Mouse (Mus musculus) hindbrain, embryonic 12.5 days (tissue): ENCODE measurements at regions not wholly inside any gene's neighbourhood (a gene's known extent, or its start where the extent isn't known, plus 50 kb on each side); places are given as distances from the start of the nearest gene placed in this dataset.

Experiments
- ATAC-seq: fragments of 200-750 bp; cut with Nextera tagmentation; 2 replicates; pipeline ENCODE4 v1.8.0; 2017; ENCODE audit warnings: moderate TSS enrichment; ENCODE audit not compliant: low FRiP score
- H3K27ac ChIP-seq: fragments of 300-500 bp; sonication (generic); 2 replicates; pipeline ENCODE4 v1.5.1; 2016; ENCODE audit warnings: mild to moderate bottlenecking
- H3K27me3 ChIP-seq: fragments of 300-500 bp; sonication (generic); 2 replicates; pipeline ENCODE4 v1.6.1; 2016; ENCODE audit warnings: mild to moderate bottlenecking
- H3K36me3 ChIP-seq: fragments of 300-500 bp; sonication (generic); 2 replicates; pipeline ENCODE4 v1.6.1; 2016; ENCODE audit warnings: mild to moderate bottlenecking
- H3K4me1 ChIP-seq: fragments of 300-500 bp; sonication (generic); 2 replicates; pipeline ENCODE4 v1.6.1; 2016
- H3K4me2 ChIP-seq: fragments of 300-500 bp; sonication (generic); replicated peaks from 2 replicates; pipeline ENCODE4 v1.6.1; 2016; ENCODE audit warnings: mild to moderate bottlenecking
- H3K4me3 ChIP-seq: fragments of 300-500 bp; sonication (generic); 2 replicates; pipeline ENCODE4 v1.5.1; 2016; ENCODE audit warnings: mild to moderate bottlenecking
- H3K9ac ChIP-seq: fragments of 300-500 bp; sonication (generic); 2 replicates; pipeline ENCODE4 v1.6.1; 2016; ENCODE audit warnings: mild to moderate bottlenecking, moderate library complexity
- H3K9me3 ChIP-seq: fragments of 300-500 bp; sonication (generic); replicated peaks from 2 replicates; pipeline ENCODE4 v1.6.1; 2016; ENCODE audit warnings: mild to moderate bottlenecking
- WGBS: fragments of 180-500 bp; shearing (Covaris S2); methylation state at CpG from one replicate; pipeline ENCODE4 v1.1.7; 2016; 5-methylcytosine and 5-hydroxymethylcytosine counted together

DNA sequence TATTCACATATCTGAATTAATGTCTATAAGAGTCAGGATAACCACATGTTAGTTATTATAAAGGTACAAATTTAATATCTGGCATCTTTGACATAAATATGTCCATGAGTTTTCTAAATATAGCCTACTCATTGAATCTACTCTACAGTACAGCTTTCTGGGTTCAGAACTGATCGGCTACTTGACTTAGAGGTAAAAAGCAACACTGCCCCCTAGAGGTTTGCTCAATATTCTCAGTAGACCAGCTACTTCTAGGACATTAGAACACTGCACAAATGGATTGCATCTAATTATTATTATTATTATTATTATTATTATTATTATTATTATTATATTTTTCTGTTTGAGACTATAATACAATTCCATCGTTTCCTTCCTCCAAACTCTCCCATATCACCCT, 418.8 kb upstream of the Tpm3-rs7 start:
- H3K9me3 ChIP-seq, result no peaks in the 10 kb centered on the region
- 0 out of 2 replicates have a peak, but pooled peaks have one; percentile 43 for ATAC-seq
- H3K4me3 ChIP-seq, result no peak overlapping the region
- H3K27ac ChIP-seq, result no peak overlapping the region
- H3K36me3 ChIP-seq, result no peaks in the 10 kb centered on the region
- H3K27me3 ChIP-seq, result no peaks in the 10 kb centered on the region
- H3K9ac ChIP-seq, result no peak overlapping the region
- no peak overlapping the region for H3K4me2 ChIP-seq
- H3K4me1 ChIP-seq, result no peaks in the 10 kb centered on the region
- 33% methylated on average over 2 of the region's 2 CpGs for WGBS

DNA sequence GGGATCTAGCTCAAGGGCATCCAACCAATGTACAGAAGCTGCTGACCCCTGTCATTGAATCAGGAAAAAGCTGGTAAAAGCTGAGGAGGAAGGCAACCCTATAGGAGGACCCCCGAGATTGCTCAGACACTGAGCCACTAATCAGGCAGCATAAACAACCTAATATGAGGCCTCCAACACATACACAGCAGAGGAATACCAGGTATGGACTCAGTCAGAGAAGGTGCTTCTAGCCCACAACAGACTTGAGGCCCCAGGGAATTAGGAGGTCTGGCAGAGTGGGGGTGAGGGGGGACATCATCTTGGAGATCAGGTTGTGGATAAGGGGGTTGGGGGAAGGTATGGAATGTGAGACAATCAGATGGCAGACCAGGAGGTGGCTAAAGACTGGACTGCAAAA, 413.2 kb upstream of the Tpm3-rs7 start:
- no peak for ATAC-seq
- Histone ChIP-seq H3K27ac (no peak overlapping the region), H3K4me2 (no peak overlapping the region), H3K4me1 (no peaks in the 10 kb centered on the region), H3K9me3 (no peaks in the 10 kb centered on the region), H3K4me3 (no peak overlapping the region), H3K36me3 (no peaks in the 10 kb centered on the region), H3K9ac (no peak overlapping the region), H3K27me3 (no peaks in the 10 kb centered on the region)
- WGBS, result 94% methylated on average over 1 of the region's 1 CpGs

DNA sequence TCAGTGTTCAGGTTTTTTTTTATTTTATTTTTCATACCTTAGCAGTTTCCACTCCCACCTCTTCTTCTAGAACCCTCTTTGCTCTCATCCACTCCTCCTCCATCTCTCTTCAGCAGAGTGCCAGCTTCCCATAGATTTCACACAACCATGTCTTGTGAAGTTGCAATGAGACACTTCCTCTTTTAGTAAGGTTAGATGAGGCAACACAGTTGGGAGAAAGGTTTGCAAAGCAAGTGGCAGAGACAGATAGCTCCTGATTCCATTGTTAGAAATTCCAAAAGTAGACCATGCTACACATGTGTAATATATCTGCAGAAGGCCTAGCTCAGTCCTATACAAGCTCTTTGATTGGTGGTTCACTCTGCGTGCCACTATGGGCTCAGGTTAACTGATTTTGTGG, 397.3 kb upstream of the Tpm3-rs7 start:
- no peak for ATAC-seq
- no peak overlapping the region for H3K9ac ChIP-seq
- no peaks in the 10 kb centered on the region for H3K36me3 ChIP-seq
- no peaks in the 10 kb centered on the region for H3K9me3 ChIP-seq
- no peak overlapping the region for H3K4me2 ChIP-seq
- no peaks in the 10 kb centered on the region for H3K4me1 ChIP-seq
- H3K27me3 ChIP-seq, result no peaks in the 10 kb centered on the region
- H3K4me3 ChIP-seq, result no peak overlapping the region
- no peak overlapping the region for H3K27ac ChIP-seq
- WGBS, result 96% methylated on average over 1 of the region's 1 CpGs
